ENCODE assay signal across 9 mouse cellular contexts in the genomic region with DNA sequence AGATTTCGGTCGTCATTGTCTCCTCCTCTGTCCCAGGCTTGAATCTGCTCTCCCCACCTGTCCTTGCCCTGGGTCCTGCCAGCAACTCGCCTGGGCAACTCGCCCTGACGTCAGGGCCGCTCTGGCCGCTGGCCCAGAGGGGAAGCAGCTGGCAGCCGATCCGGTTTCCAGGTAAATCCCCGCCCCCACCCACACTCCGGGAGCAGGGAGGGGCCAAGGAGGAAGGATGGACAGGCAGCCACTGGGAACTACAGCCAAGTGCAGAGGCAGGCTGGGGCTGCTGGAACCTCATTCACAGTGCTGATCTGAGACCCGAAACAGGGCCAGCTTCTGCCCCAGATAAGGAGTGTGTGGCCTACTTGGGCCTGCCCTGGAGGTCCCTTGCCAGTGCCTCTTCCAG. TPM values are rescaled to one million over a fixed set of nuclear protein-coding genes. Genes with fewer than 3 reads are reported as not detected.
DNase-seq lines count a peak whose midpoint lies in the region; ATAC-seq and TF ChIP-seq lines count a peak whose summit lies in the region.
"Had no signal": no experiment of that assay in that cellular context is flagged by ENCODE, and none has a peak within 500 bp of the region (broad histone marks: within the 10 kb centered on the region; RNA-seq: fewer than 3 reads in every experiment).

No protein-coding gene starts in this region.

- ATAC-seq in liver, embryonic 11.5 days (replicated peaks; ENCODE audit: low FRiP score): 0 out of 2 replicates have a peak, but pooled peaks have one; percentile 21
- ATAC-seq in stomach, postnatal 0 days (ENCODE audit: low FRiP score, low TSS enrichment): peak; percentile 10; the same call in 1 of the 2 replicates
- ATAC-seq in forebrain, embryonic 11.5 days (replicated peaks; ENCODE audit: low FRiP score): no peak

- TF ChIP-seq EP300 in stomach, postnatal 0 days (optimal IDR thresholded peaks at IDR 0.05): no peak

- WGBS in cerebellum, adult 2 months: 5% methylated on average over 12 of the region's 12 CpGs
- 8% methylated on average over 12 of the region's 12 CpGs for WGBS in liver, embryonic 11.5 days
- 11% methylated on average over 12 of the region's 12 CpGs for WGBS in stomach, postnatal 0 days
- WGBS in forebrain, embryonic 11.5 days: 11% methylated on average over 12 of the region's 12 CpGs

- peaks cover 7% of the 10 kb centered on the region; the same call in 1 of the 2 replicates for H3K9me3 ChIP-seq in liver, embryonic 11.5 days (ENCODE audit: control insufficient read depth, low read length)
- H3K9me3 ChIP-seq in stomach, postnatal 0 days (ENCODE audit: control insufficient read depth, low read length): no peaks in the 10 kb centered on the region
- no peaks in the 10 kb centered on the region for H3K9me3 ChIP-seq in forebrain, embryonic 11.5 days (ENCODE audit: control insufficient read depth, low read length)

- DNase-seq in adrenal gland, adult (ENCODE audit: inconsistent age in 2 of 2, low spot score in 1 of 2): peak; percentile 78 to 91
- no peak for DNase-seq in adrenal gland, adult 8-10 months
- DNase-seq in cerebellum, adult 2 months: peak; percentile 69 to 79
- DNase-seq in heart, postnatal 4 days: peak; percentile 76
- no peak for DNase-seq in liver, embryonic 11.5 days (ENCODE audit: low spot score)
- peak; percentile 92 for DNase-seq in stomach, postnatal 0 days (ENCODE audit: low spot score)
- no peak for DNase-seq in forebrain, embryonic 11.5 days (ENCODE audit: low spot score)
- no peak for DNase-seq in spleen, postnatal 10 days (ENCODE audit: low spot score in 2 of 2)

- H3K36me3 ChIP-seq in liver, embryonic 11.5 days (ENCODE audit: control insufficient read depth, insufficient read depth, low read length): no peaks in the 10 kb centered on the region
- no peaks in the 10 kb centered on the region for H3K36me3 ChIP-seq in stomach, postnatal 0 days (ENCODE audit: control insufficient read depth, insufficient read depth, low read length)
- no peaks in the 10 kb centered on the region for H3K36me3 ChIP-seq in forebrain, embryonic 11.5 days (ENCODE audit: control insufficient read depth, insufficient read depth, low read length)

- peaks cover 18% of the 10 kb centered on the region for H3K4me1 ChIP-seq in cerebellum, adult 2 months (ENCODE audit: control insufficient read depth, insufficient read depth, low read length)
- H3K4me1 ChIP-seq in liver, embryonic 11.5 days (replicated peaks; ENCODE audit: control insufficient read depth, insufficient read depth, low read length): peaks cover 19% of the 10 kb centered on the region
- H3K4me1 ChIP-seq in stomach, postnatal 0 days (replicated peaks; ENCODE audit: control insufficient read depth, insufficient read depth): peaks cover 5% of the 10 kb centered on the region
- H3K4me1 ChIP-seq in forebrain, embryonic 11.5 days (replicated peaks; ENCODE audit: control insufficient read depth, insufficient read depth, low read length): peaks cover 18% of the 10 kb centered on the region; the same call in 1 of the 2 replicates

- TF ChIP-seq POLR2A in cerebellum, adult 2 months (IDR thresholded peaks at IDR 0.05; ENCODE audit: borderline replicate concordance, insufficient read depth, low read length): no peak

- TF ChIP-seq CTCF in cerebellum, adult 2 months (IDR thresholded peaks at IDR 0.05; ENCODE audit: borderline replicate concordance, insufficient read depth, low read depth, low read length): no peak
- no peak for TF ChIP-seq CTCF in stomach, postnatal 0 days (IDR thresholded peaks at IDR 0.05; ENCODE audit: low read depth)

- no peaks in the 10 kb centered on the region for H3K27me3 ChIP-seq in cerebellum, adult 2 months (ENCODE audit: control insufficient read depth, insufficient read depth, low read length)
- H3K27me3 ChIP-seq in liver, embryonic 11.5 days (replicated peaks; ENCODE audit: control insufficient read depth, insufficient read depth, low read length): peaks cover 35% of the 10 kb centered on the region
- H3K27me3 ChIP-seq in stomach, postnatal 0 days (ENCODE audit: control insufficient read depth, insufficient read depth, low read length): no peaks in the 10 kb centered on the region
- H3K27me3 ChIP-seq in forebrain, embryonic 11.5 days (ENCODE audit: control insufficient read depth, insufficient read depth, low read length): 0 out of 2 replicates have a peak, but pooled peaks cover 2% of the 10 kb centered on the region

- H3K27ac ChIP-seq in cerebellum, adult 2 months (ENCODE audit: insufficient read depth, low read length): no peak overlapping the region
- no peak overlapping the region for H3K27ac ChIP-seq in liver, embryonic 11.5 days (ENCODE audit: low read depth, low read length)
- 0 out of 2 replicates have a peak overlapping the region, but pooled peaks have one; percentile 13 for H3K27ac ChIP-seq in stomach, postnatal 0 days (replicated peaks)
- H3K27ac ChIP-seq in forebrain, embryonic 11.5 days (ENCODE audit: low read depth, low read length): no peak overlapping the region

- peak overlapping the region; percentile 20 for H3K4me2 ChIP-seq in liver, embryonic 11.5 days
- peak overlapping the region; percentile 27; the same call in 1 of the 2 replicates for H3K4me2 ChIP-seq in stomach, postnatal 0 days (replicated peaks; ENCODE audit: low read depth)
- H3K4me2 ChIP-seq in forebrain, embryonic 11.5 days (ENCODE audit: low read depth, low read length, severe bottlenecking): no peak overlapping the region

- no peak overlapping the region for H3K9ac ChIP-seq in liver, embryonic 11.5 days (ENCODE audit: low read depth, low read length)
- no peak overlapping the region for H3K9ac ChIP-seq in stomach, postnatal 0 days (ENCODE audit: low read length)
- no peak overlapping the region; the same call in 1 of the 2 replicates for H3K9ac ChIP-seq in forebrain, embryonic 11.5 days (ENCODE audit: low read length)

- no peak overlapping the region for H3K4me3 ChIP-seq in cerebellum, adult 2 months (replicated peaks; ENCODE audit: insufficient read depth, low read depth, low read length)
- H3K4me3 ChIP-seq in liver, embryonic 11.5 days (ENCODE audit: low read depth, low read length): no peak overlapping the region
- no peak overlapping the region for H3K4me3 ChIP-seq in stomach, postnatal 0 days (ENCODE audit: low read depth, low read length)
- no peak overlapping the region for H3K4me3 ChIP-seq in forebrain, embryonic 11.5 days (ENCODE audit: low read depth, low read length)
- H3K4me3 ChIP-seq: myocyte had no signal

RNA-seq across cellular contexts. Expression of a gene that starts 2.5 kb away (rescaled TPM):
- 10 to 100 TPM; 28.1 to 47.2 (median 33.7) TPM for total RNA-seq in adrenal gland, adult 8-10 months (2022)
- 18.7 and 20.5 TPM in 2 replicates for polyA plus RNA-seq in cerebellum, adult 2 months (2012; rRNA removed)
- 1 to 10 TPM; 6.0 to 7.0 TPM for total RNA-seq in heart, postnatal 4 days (2021)
- polyA plus RNA-seq in liver, embryonic 11.5 days (2014; fragmentation: Nextera tagmentation; extraction: Ambion mirVana): 2.2 and 2.3 TPM in 2 replicates
- 0.79 and 0.98 TPM in 2 replicates for polyA plus RNA-seq in stomach, postnatal 0 days (2015; fragmentation: Nextera tagmentation; extraction: Ambion mirVana)
- polyA plus RNA-seq in forebrain, embryonic 11.5 days (2014; fragmentation: Nextera tagmentation; extraction: Ambion mirVana): 8.7 and 9.4 TPM in 2 replicates

Comparison
In these comparisons a context has a peak if more than half of its experiments do, and no peak if none do; other contexts are left out.
1. DNase-seq: peak in adrenal gland, adult (2 of 2), cerebellum, adult 2 months (2 of 2), heart, postnatal 4 days (single experiment) and stomach, postnatal 0 days (single experiment); none in adrenal gland, adult 8-10 months (single experiment), liver, embryonic 11.5 days (single experiment), forebrain, embryonic 11.5 days (single experiment) and spleen, postnatal 10 days (0 of 2).